Mouse (Mus musculus): Measurements from ENCODE around the gene Zfp780b. TPM values are rescaled to one million over a fixed set of nuclear protein-coding genes. Genes with fewer than 3 reads are reported as not detected.

The Zfp780b gene
- polyA plus RNA-seq (2014; fragmentation: Illumina TruSeq; extraction: RNeasy Lipid Tissue Mini Kit (QIAGEN cat#74804); ENCODE audit: low read depth, low replicate concordance) = 6.8 TPM

GRCm38 (mm10) chr7:27978683-27979528, at the start of gene Zfp780b:
Gene Zfp780b (minus strand): TSS chr7:27979171.

DNA sequence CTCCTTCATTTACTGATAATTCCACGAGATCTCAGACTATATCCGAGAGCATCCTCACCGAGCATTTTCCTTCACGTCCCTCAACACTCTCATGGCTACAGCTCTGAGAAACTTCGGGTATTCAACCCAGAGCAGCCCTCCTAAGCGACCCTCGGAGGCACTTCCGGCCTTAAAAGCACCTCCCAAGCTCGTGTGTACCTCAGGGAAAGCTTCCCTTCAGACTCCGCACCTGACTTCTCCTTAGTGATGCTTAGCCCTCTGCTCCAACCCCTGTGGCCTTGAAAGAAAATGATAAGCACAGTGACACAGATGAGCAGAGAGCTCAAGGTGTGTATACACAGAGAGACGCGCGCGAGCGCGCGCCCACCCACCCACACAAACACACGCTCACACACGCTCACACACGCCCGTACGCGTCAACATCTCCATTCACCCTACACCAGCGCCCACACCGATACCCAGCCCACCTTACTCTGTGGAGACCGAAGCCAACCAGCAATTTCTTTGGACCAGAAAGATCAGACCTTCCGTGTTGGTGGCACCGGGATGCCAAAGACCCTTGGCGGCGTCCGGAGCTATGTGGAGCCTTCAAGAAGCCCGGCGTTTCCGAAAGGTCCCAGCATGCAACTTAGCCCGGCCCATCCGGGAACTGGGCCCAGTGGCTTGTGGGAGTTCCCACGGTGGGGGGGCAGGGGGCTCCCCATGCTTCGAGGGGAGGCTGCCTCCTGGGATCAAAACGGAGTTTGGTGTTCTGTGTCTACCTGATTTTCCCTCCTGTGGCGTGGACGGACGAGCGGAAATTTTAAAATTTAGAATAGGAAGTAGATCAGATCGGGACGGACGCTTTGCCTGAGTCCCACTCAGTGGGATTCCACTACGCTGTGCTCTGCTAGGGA, 34.8 kb upstream of the Zfp780b start, which contains the start of gene Zfp850:
Gene Zfp850 (minus strand): TSS at position 567 of the 896 bp plus-strand sequence.

GRCm38 (mm10) chr7:27928818-27929695, 49.9 kb downstream of the Zfp780b start, which contains the start of gene Zfp974:
Gene Zfp974 (minus strand): TSS chr7:27929460.

Other genes starting within 250 kb of the Zfp780b start
- 8.6 TPM for gene Zfp60, start 247.8 kb downstream of the Zfp780b start, polyA plus RNA-seq (2014; fragmentation: Illumina TruSeq; extraction: RNeasy Lipid Tissue Mini Kit (QIAGEN cat#74804); ENCODE audit: low read depth, low replicate concordance)
- 5.7 TPM for gene Zfp626, start 172.0 kb downstream of the Zfp780b start, polyA plus RNA-seq (2014; fragmentation: Illumina TruSeq; extraction: RNeasy Lipid Tissue Mini Kit (QIAGEN cat#74804); ENCODE audit: low read depth, low replicate concordance)
- 4.5 TPM for gene Zfp59, start 140.6 kb downstream of the Zfp780b start, polyA plus RNA-seq (2014; fragmentation: Illumina TruSeq; extraction: RNeasy Lipid Tissue Mini Kit (QIAGEN cat#74804); ENCODE audit: low read depth, low replicate concordance)
- gene Zfp607a, start 121.6 kb downstream of the Zfp780b start, polyA plus RNA-seq (2014; fragmentation: Illumina TruSeq; extraction: RNeasy Lipid Tissue Mini Kit (QIAGEN cat#74804); ENCODE audit: low read depth, low replicate concordance) = 2.3 TPM
- gene Zfp974, start 49.7 kb downstream of the Zfp780b start, polyA plus RNA-seq (2014; fragmentation: Illumina TruSeq; extraction: RNeasy Lipid Tissue Mini Kit (QIAGEN cat#74804); ENCODE audit: low read depth, low replicate concordance) = 8.7 TPM
- gene Zfp850, start 34.9 kb upstream of the Zfp780b start, polyA plus RNA-seq (2014; fragmentation: Illumina TruSeq; extraction: RNeasy Lipid Tissue Mini Kit (QIAGEN cat#74804); ENCODE audit: low read depth, low replicate concordance) = 1.3 TPM
- gene Psmc4, start 70.9 kb upstream of the Zfp780b start, polyA plus RNA-seq (2014; fragmentation: Illumina TruSeq; extraction: RNeasy Lipid Tissue Mini Kit (QIAGEN cat#74804); ENCODE audit: low read depth, low replicate concordance) = 101 TPM
- gene Fcgbp, start 92.1 kb upstream of the Zfp780b start, polyA plus RNA-seq (2014; fragmentation: Illumina TruSeq; extraction: RNeasy Lipid Tissue Mini Kit (QIAGEN cat#74804); ENCODE audit: low read depth, low replicate concordance) = 0.42 TPM
- 0.06 TPM for gene 9530053A07Rik, start 150.3 kb upstream of the Zfp780b start, polyA plus RNA-seq (2014; fragmentation: Illumina TruSeq; extraction: RNeasy Lipid Tissue Mini Kit (QIAGEN cat#74804); ENCODE audit: low read depth, low replicate concordance)
- 65.8 TPM for gene Fbl, start 190.5 kb upstream of the Zfp780b start, polyA plus RNA-seq (2014; fragmentation: Illumina TruSeq; extraction: RNeasy Lipid Tissue Mini Kit (QIAGEN cat#74804); ENCODE audit: low read depth, low replicate concordance)
- gene Dyrk1b, start 200.3 kb upstream of the Zfp780b start, polyA plus RNA-seq (2014; fragmentation: Illumina TruSeq; extraction: RNeasy Lipid Tissue Mini Kit (QIAGEN cat#74804); ENCODE audit: low read depth, low replicate concordance) = 21.4 TPM

Data from adipose tissue, adult 10 weeks (tissue).